Mouse (Mus musculus): Measurements from ENCODE around the gene Otop2.

Otop2 gene

DNA sequence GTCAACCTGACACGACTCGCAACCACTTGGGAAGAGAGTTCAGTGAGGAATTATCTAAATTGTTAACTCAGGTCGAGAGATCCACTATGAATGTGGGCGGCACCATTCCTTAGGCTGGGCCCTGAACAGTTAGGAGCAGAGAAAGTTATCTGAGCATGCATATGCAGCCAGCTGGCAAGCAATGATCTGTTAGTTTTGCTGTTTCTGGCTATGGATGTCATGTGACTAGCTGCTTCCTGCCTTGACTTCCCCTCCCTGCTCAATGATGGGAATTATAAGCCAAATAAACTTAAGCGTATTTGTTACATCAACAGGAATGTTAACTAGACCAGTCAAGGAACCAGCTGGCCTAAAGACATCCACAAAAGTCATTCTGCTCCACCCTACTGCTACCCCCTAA is 46.4 kb downstream of the Otop2 start:
- no peak for DNase-seq

DNA sequence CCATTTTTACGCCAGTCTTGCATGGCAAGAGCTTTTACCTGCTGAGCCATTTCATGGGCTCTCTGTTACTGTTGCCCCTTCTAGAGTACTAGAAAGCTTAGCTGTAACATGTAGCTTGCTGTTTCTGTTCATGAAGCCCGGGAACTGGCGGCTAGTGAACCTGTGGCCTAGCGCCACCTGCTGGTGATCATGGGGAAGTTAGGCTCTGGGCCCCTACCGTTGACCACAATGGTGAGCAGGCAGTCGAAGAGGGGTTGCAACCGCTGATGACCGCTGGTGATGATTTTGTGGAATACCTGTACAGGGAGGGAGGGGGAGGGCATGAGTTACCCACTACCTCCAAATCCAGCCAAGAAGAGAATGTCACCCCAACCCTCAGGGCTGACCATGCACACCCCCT is 47.2 kb downstream of the Otop2 start:
- DNase-seq: no peak

DNA sequence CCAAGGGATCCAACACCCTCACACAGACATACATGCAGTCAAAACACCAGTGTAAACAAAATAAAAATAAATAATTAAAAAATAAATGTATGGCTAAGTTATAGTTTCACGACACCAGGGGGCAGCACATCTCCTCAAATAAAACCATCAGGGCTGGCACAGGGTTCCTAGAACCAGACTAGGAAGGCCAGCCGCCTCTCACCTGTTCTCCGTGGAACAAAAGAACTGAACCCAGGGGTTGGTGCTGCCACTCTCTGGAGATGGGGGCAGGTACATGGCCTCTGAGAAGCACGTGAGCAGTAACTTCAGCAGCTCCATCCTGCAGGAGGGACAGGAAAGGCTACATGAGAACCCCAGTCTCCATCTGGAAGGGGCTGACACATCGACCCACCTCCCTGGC is 51.5 kb downstream of the Otop2 start:
- peak; percentile 46 for DNase-seq

DNA sequence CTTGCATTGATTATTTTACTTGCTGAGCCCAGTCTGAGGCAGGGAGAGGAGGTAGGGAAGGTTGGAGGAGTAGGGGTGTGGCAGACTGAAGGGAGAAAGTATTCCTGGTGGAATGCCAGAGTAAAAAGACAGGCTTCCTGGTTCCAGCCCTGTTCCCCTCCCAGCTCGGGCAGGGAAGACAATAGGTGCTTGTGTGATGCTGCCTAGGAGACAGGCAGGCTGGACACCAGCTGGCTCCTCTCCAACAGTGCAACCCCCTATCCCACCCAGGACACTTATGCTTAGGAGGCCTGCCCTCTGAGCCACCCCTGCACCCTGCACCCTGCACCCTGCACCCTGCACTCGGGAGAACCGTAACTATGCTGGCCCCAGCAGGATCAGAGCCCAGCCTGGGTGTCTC is 52.3 kb downstream of the Otop2 start:
- DNase-seq: no peak

DNA sequence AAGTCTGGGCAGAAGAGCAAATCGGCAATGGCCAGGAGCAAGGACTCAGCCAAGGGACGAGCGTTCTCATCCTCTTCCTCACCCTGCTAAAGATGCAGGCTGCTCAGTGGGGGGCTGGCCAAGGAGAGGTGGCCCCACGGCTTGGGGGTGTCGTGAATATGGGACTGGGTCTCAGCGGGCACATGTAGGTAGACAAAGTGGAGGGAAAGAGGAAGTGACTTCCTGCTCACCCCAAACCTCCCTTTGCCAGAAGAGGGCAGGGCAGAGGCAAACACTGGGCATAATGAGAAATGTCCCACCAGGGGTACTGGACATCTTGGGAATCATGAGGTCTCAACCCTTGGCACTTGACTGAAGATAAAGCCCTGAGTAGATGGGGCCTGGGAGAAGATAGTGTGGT is 52.8 kb downstream of the Otop2 start:
- no peak for DNase-seq

DNA sequence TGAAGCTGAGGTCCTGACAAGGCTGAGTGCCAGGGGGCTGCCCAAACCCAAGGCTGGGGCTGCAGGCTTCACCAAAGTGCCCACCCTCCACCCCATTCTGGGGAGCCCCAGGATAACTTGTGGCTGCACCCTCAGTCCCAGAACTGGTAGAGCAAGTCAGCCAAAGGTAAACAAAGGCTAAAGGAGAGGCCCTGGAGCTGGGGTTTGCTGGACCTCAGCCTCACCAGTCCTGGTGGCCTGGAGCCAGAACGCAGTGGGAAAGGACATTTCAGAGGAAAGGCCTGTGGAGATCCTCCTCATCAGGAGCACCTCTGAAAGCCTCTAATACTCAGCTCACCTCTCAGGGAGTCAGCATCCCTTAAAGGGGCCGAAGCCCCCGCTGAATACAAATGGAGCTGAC is 57.2 kb downstream of the Otop2 start:
- DNase-seq: no peak

DNA sequence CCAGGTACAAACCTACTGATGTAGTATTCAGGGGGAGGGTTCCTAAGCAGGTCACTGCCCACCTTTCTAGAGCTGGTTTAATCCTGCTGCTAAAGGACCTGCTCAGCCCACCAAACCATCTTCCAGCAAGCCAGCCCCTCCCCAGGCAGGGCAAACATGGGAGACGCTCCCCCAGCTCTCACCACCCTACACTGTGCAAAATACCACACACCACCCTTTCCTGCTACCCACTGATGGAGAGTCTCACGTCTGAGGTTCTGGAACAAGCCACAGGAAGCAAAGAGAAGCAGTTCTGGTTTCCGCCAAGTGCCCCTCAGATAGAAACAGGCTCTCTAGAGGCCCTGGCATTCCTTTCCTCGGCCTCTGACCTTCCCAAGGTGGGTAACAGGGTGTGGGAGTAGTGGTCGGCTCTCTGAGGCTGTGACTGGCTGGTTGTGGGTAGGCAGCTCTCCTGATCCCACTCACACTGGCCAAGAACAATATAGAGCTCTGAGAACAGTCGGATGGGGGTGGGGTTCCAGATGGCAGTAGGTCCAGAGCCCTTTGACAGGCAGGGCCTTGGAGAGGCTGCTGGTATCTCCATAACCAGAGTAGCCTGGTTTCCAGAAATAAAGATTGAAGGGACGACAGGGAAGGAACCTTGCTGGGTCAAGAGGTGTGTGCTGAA is 59.2 kb downstream of the Otop2 start:
- peak; percentile 56 for DNase-seq

DNA sequence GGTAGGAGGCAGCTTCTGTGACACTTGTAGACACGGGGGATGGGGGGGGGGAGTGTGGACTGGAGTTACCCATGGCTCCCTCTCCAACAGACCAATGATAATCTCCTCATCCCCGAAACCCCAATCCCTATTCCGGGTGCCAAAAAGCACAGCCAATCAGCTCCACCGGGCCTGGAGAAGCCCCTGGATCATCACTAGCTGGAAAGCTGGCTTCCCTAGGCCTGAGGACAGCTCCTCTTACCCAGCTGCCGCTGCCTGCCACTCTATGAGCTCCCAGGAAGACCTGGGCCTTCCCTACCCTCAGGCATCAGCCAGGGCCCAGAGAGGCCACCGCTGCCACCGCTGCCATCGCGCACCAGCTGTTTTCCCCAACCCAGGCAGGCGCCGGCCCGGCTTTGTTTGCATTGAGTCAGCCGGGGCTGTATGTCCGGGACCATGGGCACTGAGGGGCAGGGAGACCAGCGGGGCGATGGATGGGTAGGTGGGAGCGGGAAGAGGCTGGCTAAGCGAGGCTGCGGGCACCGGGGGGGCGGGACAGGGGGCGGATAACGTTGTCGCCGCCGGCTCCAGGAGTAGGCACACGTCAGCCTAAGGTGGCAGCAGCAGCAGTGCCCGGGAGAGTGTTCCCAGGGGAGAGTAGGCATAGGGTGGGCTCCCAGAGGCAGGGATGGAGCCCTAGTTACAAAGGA is 59.9 kb downstream of the Otop2 start:
- DNase-seq: peak; percentile 77

DNA sequence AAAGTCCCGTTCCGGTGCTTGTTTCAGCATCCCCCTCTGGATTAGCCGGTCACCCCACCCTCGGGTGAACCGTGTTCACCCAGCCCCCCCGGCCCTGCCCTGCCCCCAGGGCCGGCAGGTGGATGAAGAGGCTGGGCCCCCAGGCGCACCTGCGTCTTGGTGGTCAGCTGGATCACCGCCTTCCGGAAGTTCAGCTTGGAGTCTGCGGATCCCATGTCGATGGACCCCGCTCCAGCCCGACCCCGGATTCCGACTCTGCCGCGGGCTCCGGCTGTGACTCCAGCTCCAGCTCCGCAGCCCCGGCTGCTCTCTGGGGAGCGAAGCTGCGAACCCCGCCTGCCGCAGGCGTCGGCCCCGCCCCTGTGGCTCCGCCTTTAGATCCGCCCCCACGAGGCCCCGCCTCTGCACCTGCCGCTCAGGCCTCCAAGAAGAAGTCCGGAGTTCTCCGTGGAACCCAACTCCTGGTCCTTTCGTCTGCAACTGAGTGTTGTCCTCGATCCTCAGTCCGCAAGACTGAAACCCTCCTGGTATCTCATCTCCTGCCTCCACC is 60.5 kb downstream of the Otop2 start, which contains the start of gene Hid1:
TSS of gene Hid1 (minus strand) at position 362 of the 550 bp plus-strand sequence.
- DNase-seq: peak; percentile 90

DNA sequence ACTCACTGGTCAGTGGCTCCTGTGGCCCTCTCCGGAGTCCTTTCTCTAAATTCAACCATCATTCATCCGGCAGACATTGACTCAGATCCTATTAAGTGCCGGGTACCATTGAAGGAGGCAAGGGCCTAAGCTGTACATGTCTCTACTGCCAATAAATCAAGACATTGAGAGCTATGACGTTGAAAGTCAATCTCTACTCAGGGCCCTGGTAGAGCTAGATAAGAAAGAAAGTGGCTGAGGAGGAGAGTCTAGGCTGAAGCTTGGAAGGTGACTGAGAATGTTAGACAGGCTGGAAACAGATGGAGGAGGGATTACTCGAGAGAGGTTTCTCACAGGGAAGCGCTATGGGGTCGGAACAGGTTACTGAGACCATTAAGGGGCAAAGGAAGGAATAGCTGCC is 63.4 kb downstream of the Otop2 start:
- DNase-seq: no peak

DNA sequence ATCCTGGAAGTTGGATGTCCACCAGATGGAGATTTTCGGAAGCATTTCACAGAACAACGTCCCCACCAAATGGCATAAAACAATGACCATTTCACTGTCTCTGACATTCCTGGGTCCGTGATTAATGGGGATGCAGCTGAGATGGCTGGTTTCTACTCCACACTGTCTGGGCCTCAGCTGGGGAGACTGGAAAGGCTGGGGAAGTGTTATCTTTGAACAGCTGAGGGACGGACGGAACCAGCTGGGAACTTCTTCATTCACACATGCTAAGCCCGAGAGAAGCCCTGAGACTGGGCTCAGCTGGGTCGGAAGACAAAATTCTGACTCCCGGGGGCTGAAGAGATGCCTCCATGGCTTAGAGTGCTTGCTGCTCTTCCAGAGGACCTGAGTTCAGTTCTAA is 64.4 kb downstream of the Otop2 start:
- no peak for DNase-seq

DNA sequence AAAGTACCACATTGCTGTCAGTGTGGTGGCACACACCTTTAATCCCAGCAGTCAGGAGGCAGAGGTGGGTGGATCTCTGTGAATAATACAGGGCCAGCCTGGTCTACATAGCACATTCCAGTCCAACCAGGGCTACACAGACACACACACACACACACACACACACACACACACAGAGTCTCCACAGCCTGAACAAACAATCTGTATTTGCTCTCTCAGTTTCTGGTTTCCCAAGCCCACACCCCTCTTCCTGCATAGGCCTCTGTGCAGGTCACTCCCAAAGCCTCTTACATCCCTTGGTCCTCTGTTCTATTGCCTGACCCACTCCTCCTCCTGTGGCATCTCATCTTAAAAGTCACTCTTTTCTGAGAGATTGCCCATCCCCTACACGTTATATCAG is 65.1 kb downstream of the Otop2 start:
- DNase-seq: no peak

DNA sequence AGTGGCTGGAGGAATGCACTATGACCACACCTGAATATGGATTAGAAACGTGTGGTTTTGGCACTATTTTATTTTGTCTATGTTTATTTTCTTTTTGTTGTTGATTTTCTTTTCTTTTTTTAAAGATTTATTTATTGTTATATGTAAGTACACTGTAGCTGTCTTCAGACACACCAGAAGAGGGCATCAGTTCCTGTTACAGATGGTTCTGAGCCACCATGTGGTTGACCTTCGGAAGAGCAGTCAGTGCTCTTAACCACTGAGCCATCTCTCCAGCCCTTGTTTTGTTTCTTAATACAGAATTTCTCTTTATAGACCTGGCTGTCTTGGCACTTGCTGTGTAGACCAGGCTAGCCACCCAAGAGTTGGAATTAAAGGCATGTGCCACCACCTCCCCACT is 65.8 kb downstream of the Otop2 start:
- no peak for DNase-seq

DNA sequence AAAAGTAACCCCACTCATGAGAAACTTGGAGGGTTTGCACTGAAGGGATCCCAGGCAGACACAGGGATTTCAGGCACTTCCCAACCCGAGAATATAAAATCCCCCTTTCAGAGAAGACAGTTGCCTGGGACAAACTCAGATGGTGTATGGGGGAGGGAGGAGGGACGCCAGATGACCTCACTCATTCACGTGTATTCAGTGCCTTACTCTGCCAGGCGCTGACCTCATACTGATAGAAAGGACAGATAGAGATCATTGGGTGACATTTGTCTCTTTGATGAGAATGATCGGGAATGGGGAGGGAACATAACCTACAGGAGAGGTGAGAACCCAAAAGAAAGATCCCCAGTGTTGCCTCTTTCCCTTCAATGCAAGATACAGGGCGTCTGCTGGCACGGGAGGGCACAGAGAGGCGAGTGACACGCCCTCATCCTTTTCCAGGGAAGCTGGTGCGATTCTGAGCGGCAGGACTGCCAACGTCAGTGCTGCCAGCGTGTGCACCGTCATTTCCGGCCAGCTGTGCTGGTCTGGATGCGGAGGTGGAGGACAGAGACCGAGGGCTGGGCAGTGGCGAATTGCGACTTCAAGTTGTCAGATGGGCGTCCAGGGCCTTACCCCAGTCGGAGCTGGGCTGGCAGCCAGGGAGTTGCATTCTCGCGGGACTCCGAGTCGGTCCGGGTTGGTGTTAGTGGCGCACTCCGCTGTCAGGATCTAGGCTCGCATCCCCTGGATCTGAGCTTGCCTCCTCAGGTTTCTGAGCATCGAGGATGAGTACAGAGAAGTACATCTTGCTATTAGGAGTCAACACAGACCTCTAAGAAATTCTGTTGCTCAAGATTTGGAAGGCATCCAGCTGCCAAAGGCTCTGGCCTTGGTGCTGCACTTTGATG is 67.1 kb downstream of the Otop2 start:
- DNase-seq: peak; percentile 87

DNA sequence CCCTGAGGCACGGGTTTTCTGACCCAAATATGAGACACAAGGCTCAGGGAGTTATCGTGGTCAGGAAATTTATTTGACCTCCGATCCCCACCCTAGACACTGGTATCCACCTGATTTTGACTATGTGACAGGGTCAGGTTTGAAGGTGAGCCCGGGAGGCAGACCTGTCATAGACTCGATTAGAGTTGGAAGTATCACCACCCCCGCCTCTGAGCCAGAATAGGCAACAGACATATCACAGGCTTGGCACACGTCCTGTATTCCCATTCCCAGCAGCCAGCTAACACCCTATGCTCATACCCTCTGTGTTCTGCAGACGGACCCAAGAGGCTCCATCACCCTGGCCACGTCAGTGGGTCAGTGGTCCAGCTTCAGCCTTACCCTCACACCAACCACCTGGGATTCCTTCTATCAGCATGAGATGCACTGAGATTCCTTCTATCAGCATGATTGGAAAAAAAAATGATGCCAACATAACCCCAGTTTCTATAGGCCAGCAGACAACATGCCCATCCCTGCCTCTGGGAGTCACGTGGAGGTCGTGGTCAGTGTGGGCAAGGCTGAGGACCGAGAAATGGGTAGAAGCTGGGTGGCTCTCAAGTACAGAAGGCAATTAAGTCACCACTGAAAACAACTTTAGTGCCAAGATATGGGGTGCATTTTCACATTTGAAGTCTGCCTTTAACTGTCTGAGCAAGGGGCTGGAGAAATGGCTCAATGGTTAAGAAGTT is 67.9 kb downstream of the Otop2 start:
- DNase-seq: peak; percentile 80

DNA sequence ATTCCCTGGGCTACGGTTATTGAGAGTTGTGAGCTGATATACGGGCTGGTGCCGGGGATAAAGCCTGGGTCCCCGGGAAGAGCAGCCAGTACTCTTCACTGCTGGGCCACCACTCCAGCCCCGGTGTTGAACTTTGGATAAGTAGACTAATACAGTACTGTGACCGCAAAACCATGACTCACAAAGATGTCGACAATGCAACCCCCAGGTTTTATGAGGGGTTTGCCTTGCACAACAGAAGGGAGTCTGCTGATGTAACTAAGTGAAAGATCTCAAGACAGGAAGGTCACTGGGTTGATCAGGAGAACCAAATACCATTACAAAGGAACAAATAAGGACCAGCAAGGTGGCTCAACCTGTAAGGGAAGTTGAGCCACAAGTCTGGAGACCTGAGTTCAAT is 69.8 kb downstream of the Otop2 start:
- DNase-seq: no peak

DNA sequence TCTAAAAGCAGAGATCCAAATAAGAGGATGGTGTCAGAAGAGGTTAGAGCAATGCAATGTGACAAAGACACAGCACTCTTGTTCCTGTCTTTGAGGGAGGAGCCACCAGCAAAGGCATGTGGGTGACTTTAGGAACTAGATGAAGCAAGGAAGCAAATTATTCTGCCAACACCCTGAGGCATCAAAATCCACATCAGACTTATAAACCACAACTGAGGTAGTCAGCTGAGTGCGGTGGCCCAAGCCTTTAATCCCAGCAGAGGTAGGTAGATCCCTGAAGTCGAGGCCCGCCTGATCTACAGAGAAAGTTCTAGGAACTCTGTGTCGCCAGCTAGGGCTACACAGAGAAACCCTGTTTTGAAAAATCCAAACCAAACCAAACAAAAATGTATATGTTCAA is 70.3 kb downstream of the Otop2 start:
- DNase-seq: no peak

DNA sequence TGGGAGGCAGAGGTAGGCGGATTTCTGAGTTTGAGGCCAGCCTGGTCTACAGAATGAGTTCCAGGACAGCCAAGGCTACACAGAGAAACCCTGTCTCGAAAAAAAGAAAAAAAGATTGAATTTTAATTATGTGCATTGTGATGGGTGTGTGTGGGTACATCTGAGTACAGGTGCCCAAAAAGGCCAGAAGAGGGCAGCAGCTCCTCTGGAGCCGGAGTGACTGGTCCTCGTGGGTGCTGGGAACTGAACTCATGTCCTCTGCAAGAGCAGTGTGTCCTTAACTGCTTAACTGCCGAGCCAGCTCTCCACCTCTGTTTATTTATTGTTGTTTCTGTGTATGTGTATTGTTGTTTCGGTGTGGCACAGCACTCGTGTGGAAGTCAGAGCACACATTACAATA is 70.9 kb downstream of the Otop2 start:
- DNase-seq: no peak

DNA sequence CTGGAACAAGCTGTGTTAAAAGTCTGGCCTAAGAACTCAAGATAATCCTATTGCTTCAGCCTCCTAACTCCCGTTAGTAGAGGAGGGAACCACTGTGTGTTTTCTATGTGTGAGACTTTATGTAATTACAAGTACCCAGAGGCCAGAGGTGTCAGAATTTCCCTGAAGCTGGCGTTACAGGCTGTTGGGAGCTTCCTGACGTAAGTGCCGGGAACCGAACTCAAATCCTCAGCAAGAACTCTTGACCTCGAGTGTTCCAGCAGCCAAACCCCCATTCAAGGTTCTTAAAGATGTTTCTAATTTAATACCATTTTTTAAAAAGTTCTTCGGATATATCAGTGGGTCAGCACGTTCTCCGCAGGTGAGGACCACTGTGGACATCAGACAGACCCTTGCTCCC is 74.3 kb downstream of the Otop2 start:
- no peak for DNase-seq

Measured in layer of hippocampus, adult 9-11 months (tissue).